Mouse (Mus musculus): ENCODE measurements around the gene Hist1h2bh. TPM values are rescaled to one million over a fixed set of nuclear protein-coding genes. Genes with fewer than 3 reads are reported as not detected.
"Not testable (repeated sequence)": the region's sequence is repeated elsewhere in the genome, so short reads cannot be mapped to it uniquely, and the experiment has no call there.

The Hist1h2bh gene
- polyA plus RNA-seq, 1 experiment from 2014 or later, result 1.5 TPM

DNA sequence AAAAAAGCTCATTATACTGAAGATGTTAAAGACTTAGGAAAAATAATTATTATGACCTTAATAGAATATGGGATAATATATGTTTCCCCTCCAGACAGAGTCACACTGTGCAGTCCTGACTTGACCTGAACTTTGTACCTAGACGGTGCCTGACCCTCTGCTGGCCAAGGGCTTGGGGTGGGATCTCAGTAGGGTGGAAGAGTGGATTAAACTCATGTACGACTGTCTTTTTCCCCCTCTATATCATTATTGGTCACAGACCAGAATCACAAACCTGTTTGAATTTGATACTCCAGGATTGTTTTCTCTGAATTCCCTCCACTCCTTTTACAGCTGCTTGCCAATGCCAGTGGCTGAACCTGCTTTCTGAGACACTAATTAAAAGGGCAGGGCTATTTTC, 17.5 kb upstream of the Hist1h2bh start:
- H3K27me3 ChIP-seq (replicated peaks); H3K4me1 ChIP-seq; H3K4me3 ChIP-seq (replicated peaks); H3K9me3 ChIP-seq; H3K36me3 ChIP-seq; H3K9ac ChIP-seq; H3K4me2 ChIP-seq; ATAC-seq (ENCODE audit: insufficient read depth, low FRiP score, low read depth): not testable (repeated sequence)
- WGBS, result 15% methylated on average over 2 of the region's 2 CpGs
- peak overlapping the region; percentile 61; the same call in 1 of the 2 replicates for H3K27ac ChIP-seq

GRCm38 (mm10) chr13:23556906-23557305, 13.7 kb upstream of the Hist1h2bh start:
- Histone ChIP-seq H3K4me1 (peaks cover 7% of the 10 kb centered on the region; the same call in 1 of the 2 replicates), H3K9me3 (no peaks in the 10 kb centered on the region), H3K9ac (no peak overlapping the region), H3K27ac (peak overlapping the region; percentile 63; the same call in 1 of the 2 replicates), H3K4me3 (replicated peaks) (0 out of 2 replicates have a peak overlapping the region, but pooled peaks have one; percentile 4), H3K27me3 (replicated peaks) (no peaks in the 10 kb centered on the region), H3K4me2 (peak overlapping the region; percentile 27), H3K36me3 (no peaks in the 10 kb centered on the region)
- no peak for ATAC-seq (ENCODE audit: insufficient read depth, low FRiP score, low read depth)
- WGBS, result 60% methylated on average over 3 of the region's 3 CpGs

DNA sequence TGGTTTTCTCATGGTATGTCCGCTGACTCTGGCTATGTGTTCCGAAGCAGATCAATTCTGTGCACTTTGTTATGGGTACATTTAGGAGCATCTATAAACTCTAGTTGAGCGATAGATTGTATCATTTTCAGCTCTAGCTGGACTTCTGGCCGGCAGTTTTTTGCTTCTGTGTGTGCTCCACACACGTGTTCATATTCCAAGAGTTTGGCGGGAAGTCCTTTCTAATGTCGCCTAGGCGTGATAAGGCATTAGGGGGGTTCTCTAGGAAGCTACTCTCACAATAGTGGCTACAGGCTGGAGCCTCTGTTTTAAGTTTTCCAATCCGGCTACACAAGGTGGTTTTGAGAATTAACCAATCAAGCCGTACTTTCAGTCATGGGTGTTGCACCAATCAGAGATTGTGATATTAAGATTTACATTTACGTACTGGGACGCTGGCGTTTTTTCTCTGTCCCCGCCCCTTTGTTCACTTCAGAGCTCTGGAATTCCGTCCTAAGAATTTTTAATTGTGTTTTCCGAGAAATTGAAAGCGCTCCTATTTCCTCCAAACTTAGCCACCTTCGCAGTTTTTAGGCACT, 12.7 kb upstream of the Hist1h2bh start:
- H3K4me2 ChIP-seq, result peak overlapping the region; percentile 89
- peak overlapping the region; percentile 56 for H3K4me3 ChIP-seq (replicated peaks)
- H3K36me3 ChIP-seq, result no peaks in the 10 kb centered on the region
- H3K4me1 ChIP-seq, result peaks cover 7% of the 10 kb centered on the region
- no peaks in the 10 kb centered on the region for H3K27me3 ChIP-seq (replicated peaks)
- peak overlapping the region; percentile 98 for H3K27ac ChIP-seq
- no peaks in the 10 kb centered on the region for H3K9me3 ChIP-seq
- H3K9ac ChIP-seq, result peak overlapping the region; percentile 76; the same call in 1 of the 2 replicates
- WGBS, result under 1% methylated on average over 18 of the region's 18 CpGs
- peak; percentile 76 for ATAC-seq (ENCODE audit: insufficient read depth, low FRiP score, low read depth)

- under 1% methylated on average over 54 of the region's 54 CpGs for WGBS
- Histone ChIP-seq H3K9ac (peak overlapping the region; percentile 76), H3K27me3 (replicated peaks) (no peaks in the 10 kb centered on the region), H3K4me3 (replicated peaks) (peak overlapping the region; percentile 56), H3K36me3 (no peaks in the 10 kb centered on the region), H3K27ac (peak overlapping the region; percentile 98), H3K4me1 (peaks cover 12% of the 10 kb centered on the region), H3K9me3 (no peaks in the 10 kb centered on the region), H3K4me2 (peak overlapping the region; percentile 89)
- ATAC-seq (ENCODE audit: insufficient read depth, low FRiP score, low read depth), result peak; percentile 84
Observed at GRCm38 (mm10) chr13:23554925-23555838, 12.0 kb upstream of the Hist1h2bh start.

DNA sequence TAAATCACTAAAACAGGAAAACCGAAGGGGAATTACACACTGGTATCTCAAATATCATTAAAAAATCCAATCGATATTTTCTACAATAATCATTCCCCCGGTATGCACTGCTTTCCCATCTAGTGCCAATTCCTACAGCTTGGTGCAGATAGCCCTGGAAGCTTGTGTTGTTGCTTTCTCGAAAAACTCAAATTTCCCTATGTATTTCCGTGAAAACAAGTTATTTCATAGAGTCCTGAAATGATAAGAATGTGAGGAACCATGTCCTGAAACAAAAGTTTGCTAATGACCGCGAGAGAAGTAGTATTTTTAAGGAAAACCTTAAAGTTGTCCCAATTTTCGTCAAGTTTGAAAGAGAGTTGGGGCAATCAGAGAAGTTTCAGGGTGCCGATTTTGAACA, 11.2 kb upstream of the Hist1h2bh start:
- WGBS, result 15% methylated on average over 9 of the region's 9 CpGs
- peak overlapping the region; percentile 89 for H3K4me2 ChIP-seq
- H3K9ac ChIP-seq, result no peak overlapping the region
- no peaks in the 10 kb centered on the region for H3K36me3 ChIP-seq
- H3K4me3 ChIP-seq (replicated peaks), result peak overlapping the region; percentile 56
- H3K27ac ChIP-seq, result peak overlapping the region; percentile 98
- ATAC-seq (ENCODE audit: insufficient read depth, low FRiP score, low read depth), result no peak
- no peaks in the 10 kb centered on the region for H3K9me3 ChIP-seq
- H3K27me3 ChIP-seq (replicated peaks), result no peaks in the 10 kb centered on the region
- H3K4me1 ChIP-seq, result peaks cover 12% of the 10 kb centered on the region

GRCm38 (mm10) chr13:23552962-23553361, 9.8 kb upstream of the Hist1h2bh start, which contains the start of gene Hist1h1d:
Hist1h1d (plus strand) TSS chr13:23553262.
- H3K36me3 ChIP-seq, result no peaks in the 10 kb centered on the region
- ATAC-seq (ENCODE audit: insufficient read depth, low FRiP score, low read depth), result no peak
- H3K27me3 ChIP-seq (replicated peaks), result no peaks in the 10 kb centered on the region
- H3K4me2 ChIP-seq, result peak within 1 kb of the TSS; percentile 42
- no peak within 1 kb of the TSS for H3K4me3 ChIP-seq (replicated peaks)
- H3K9ac ChIP-seq, result no peak within 1 kb of the TSS
- no peaks in the 10 kb centered on the region for H3K9me3 ChIP-seq
- peak within 1 kb of the TSS; percentile 98 for H3K27ac ChIP-seq
- H3K4me1 ChIP-seq, result peaks cover 12% of the 10 kb centered on the region

DNA sequence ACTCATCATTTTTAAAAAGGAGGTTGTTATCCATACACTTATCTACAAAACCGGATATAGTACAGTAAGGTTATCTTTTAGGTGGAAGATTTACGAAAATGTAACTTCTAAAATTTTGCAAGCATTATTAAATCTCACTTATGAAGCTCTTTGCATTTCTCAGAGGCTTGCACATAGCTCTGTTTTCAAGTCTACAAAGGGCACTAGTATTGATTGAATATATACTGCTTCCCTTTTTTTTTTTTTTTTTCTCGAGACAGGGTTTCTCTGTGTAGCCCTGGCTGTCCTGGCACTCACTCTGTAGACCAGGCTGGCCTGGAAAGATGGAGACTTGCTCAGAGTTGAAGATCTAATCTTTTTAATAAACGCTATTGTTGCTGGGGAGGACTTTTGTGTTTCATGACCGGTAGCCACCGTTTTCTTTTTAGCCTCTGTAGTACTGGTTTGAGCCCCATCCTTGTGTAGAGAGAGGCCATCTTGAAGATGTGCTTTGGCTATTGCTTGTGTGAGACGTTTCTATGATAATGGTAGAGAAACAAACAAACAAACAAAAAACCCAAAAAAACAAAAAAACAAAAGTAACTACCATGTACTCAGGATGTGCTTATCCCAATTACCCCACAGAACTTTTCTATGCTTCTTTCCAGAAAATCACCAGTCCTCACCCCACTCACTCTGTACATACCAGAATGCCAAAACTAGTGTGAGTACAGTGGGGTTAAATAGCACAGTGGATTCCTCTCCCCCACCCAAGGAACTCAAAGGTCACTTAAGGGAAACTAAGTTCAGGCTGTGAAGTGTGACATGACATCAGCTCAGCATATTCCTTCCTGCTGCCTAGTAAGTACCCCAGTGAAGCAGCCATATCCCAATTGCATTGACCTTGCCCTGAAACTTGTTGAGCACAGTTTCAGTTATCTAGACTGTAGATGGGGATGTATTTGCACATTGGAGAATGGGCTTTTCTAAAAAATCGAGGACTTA, 9.0 kb upstream of the Hist1h2bh start:
- Histone ChIP-seq H3K9ac (no peak overlapping the region), H3K27ac (peak overlapping the region; percentile 93), H3K36me3 (no peaks in the 10 kb centered on the region), H3K4me2 (peak overlapping the region; percentile 42), H3K4me3 (replicated peaks) (peak overlapping the region; percentile 48), H3K4me1 (peaks cover 12% of the 10 kb centered on the region), H3K9me3 (no peaks in the 10 kb centered on the region), H3K27me3 (replicated peaks) (no peaks in the 10 kb centered on the region)
- ATAC-seq (ENCODE audit: insufficient read depth, low FRiP score, low read depth), result no peak
- WGBS, result 44% methylated on average over 8 of the region's 8 CpGs

GRCm38 (mm10) chr13:23551146-23551834, 8.1 kb upstream of the Hist1h2bh start, which contains the start of gene Hist1h4f:
Hist1h4f (minus strand) TSS chr13:23551648.
- H3K4me2 ChIP-seq, result peak within 1 kb of the TSS; percentile 42
- under 1% methylated on average over 47 of the region's 47 CpGs for WGBS
- H3K27me3 ChIP-seq (replicated peaks); H3K9me3 ChIP-seq; H3K36me3 ChIP-seq: not testable (repeated sequence)
- ATAC-seq (ENCODE audit: insufficient read depth, low FRiP score, low read depth), result peak; percentile 86
- H3K9ac ChIP-seq, result peak within 1 kb of the TSS; percentile 10; the same call in 1 of the 2 replicates
- peak within 1 kb of the TSS; percentile 93 for H3K27ac ChIP-seq
- peaks cover 12% of the 10 kb centered on the region for H3K4me1 ChIP-seq
- peak within 1 kb of the TSS; percentile 48 for H3K4me3 ChIP-seq (replicated peaks)

DNA sequence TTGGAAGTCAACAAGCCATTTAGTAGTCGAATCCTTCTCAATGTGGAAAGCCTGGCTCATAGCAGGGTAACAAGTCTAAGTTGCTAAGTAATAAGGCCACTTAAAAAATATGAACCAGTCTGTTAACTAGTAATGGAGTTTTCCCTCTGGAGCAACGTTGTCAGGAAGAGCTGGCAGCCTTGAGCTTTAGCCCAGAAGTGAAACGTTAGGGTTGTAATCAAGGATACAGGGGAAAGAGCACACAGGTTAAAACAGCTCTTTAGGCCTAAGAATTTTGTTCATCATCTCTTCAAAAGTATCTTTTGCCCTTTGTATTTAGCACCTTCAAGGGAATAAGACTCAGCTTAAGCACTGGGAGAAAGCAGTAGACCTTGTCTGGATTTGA, 7.6 kb upstream of the Hist1h2bh start:
- peak overlapping the region; percentile 93 for H3K27ac ChIP-seq
- WGBS, result 5% methylated on average over 3 of the region's 3 CpGs
- no peak for ATAC-seq (ENCODE audit: insufficient read depth, low FRiP score, low read depth)
- peak overlapping the region; percentile 10; the same call in 1 of the 2 replicates for H3K9ac ChIP-seq
- peak overlapping the region; percentile 42 for H3K4me2 ChIP-seq
- peaks cover 12% of the 10 kb centered on the region for H3K4me1 ChIP-seq
- H3K27me3 ChIP-seq (replicated peaks), result no peaks in the 10 kb centered on the region
- H3K4me3 ChIP-seq (replicated peaks), result peak overlapping the region; percentile 48
- H3K36me3 ChIP-seq, result no peaks in the 10 kb centered on the region
- H3K9me3 ChIP-seq, result no peaks in the 10 kb centered on the region

DNA sequence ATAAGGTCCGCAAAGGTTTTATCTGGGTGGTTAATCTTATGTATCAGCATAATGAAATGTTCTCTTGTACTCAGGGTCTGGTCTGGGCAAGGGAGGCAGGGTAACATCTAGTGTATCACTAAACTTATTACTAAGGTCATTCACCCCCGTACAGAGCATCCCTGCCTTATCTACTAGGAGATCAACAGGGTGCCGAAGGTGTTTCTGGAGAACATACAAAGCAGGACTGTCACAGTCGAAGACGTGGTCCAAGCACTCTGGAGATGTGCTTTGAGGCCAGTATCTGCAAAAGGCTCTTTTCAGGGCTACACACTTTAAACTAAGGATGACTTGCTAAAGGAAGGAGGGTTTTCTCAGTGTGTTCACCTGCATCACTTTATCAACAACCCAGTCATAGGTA, 3.5 kb upstream of the Hist1h2bh start:
- no peak overlapping the region for H3K27ac ChIP-seq
- 63% methylated on average over 5 of the region's 5 CpGs for WGBS
- peaks cover 5% of the 10 kb centered on the region for H3K4me1 ChIP-seq
- H3K4me2 ChIP-seq, result no peak overlapping the region
- H3K36me3 ChIP-seq, result no peaks in the 10 kb centered on the region
- H3K9ac ChIP-seq, result no peak overlapping the region
- no peak for ATAC-seq (ENCODE audit: insufficient read depth, low FRiP score, low read depth)
- no peak overlapping the region for H3K4me3 ChIP-seq (replicated peaks)
- H3K9me3 ChIP-seq, result no peaks in the 10 kb centered on the region
- no peaks in the 10 kb centered on the region for H3K27me3 ChIP-seq (replicated peaks)

DNA sequence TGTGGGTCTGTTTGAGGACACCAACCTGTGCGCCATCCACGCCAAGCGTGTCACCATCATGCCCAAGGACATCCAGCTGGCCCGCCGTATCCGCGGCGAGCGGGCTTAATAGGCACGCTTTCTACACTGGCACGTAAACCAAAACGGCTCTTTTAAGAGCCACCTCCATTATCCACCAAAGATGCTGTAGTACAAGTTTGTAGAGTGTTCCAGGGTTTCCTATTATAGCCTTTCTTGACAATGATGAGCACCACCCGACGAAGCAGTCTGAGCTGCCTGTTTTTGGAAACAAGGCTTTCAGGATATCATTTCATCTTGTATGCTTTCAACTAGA, 1.6 kb upstream of the Hist1h2bh start:
- 0% methylated on average over 13 of the region's 14 CpGs for WGBS

More for the DNA sequence above, 1.6 kb upstream of the Hist1h2bh start:
- peak overlapping the region; percentile 95 for H3K27ac ChIP-seq
- not testable (repeated sequence) for H3K9ac ChIP-seq; H3K9me3 ChIP-seq; H3K36me3 ChIP-seq; H3K4me1 ChIP-seq; H3K27me3 ChIP-seq (replicated peaks)
- peak overlapping the region; percentile 47 for H3K4me3 ChIP-seq (replicated peaks)
- H3K4me2 ChIP-seq, result peak overlapping the region; percentile 59
- ATAC-seq (ENCODE audit: insufficient read depth, low FRiP score, low read depth), result 0 out of 2 replicates have a peak, but pooled peaks have one; percentile 0
